Mouse (Mus musculus) cerebellum, adult 8-10 months (tissue): ENCODE results near the gene Nkd1.
A peak's percentile ranks its signal among the peaks of the same experiment; 100 is the strongest.

Experiments used
- DNase-seq: peaks from one replicate; pipeline ENCODE4 v3.0.0; 2022

The Nkd1 gene

DNA sequence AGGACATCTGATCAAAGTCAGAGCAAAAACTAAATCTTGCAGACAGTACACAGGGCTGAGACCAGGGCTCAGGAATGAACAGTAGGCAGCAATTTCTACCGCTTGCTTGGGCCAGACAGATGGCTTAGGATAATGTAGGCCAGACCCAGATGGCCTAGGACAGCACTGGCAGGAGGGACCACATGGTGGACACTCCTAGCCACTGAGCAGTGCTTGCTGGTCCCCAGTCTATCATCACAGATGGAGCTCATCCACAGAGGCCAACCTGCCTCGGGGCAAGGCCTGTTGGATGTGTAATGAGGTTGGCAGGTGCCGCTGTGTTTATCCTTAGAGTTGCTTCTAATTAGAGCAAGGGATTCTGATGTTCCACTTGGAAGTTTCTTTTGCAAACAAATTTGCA lies 102.2 kb downstream of the Nkd1 start:
- DNase-seq: peak; percentile 71

DNA sequence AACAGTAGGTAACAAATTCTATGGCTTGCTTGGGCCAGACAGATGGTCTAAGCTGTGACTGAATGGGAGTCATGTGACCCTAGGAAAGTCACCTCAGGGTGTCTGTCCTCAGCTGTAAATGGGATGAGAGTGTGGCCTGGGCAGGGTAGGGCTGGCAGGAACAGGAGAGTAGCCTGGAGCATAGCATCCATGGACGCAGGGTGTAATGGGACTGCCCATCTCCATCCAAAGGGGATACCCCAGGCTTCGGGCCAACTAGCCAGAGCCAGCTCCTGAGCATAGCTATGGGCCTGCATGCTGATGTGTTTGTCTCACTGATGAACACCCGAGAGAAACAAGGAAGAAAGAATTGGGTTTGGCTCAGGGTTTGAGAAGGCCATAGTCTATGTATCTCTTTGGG lies 103.1 kb downstream of the Nkd1 start:
- no peak for DNase-seq

DNA sequence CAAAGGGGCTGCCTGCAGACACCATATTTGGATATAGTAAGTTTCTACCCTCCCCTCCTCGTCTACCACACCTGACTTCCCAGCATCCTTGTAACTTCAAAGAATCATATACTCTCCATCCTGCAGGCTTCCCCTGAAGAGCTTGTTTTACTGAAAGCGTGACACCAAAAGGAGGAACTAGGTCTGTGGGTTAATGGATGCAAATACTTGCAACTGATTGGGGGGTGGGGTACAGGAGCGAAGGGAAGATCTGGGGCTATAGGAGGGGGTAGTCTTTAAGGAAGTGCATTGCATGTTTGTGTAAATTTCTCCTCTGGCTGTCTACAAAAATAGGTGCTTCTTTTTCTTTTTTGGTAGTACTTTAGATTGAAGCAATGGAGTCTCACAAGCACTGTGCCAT lies 105.3 kb downstream of the Nkd1 start:
- no peak for DNase-seq

DNA sequence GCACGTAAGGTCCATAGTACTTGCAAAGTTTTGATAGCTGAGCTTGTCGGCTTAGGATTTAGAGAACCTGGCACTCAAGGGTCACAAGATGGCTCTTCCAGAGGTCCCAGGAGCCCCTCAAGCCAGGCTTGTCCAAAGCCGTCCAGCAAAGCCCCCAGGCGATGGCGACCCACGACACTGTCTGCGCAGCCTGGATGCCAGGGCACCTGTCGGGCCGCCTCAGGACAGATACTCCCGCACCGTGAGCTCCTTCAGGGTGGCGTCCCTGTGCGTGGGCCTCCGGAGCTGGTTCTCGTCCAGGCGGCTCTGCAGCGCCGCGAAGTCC lies 105.7 kb downstream of the Nkd1 start:
- no peak for DNase-seq

DNA sequence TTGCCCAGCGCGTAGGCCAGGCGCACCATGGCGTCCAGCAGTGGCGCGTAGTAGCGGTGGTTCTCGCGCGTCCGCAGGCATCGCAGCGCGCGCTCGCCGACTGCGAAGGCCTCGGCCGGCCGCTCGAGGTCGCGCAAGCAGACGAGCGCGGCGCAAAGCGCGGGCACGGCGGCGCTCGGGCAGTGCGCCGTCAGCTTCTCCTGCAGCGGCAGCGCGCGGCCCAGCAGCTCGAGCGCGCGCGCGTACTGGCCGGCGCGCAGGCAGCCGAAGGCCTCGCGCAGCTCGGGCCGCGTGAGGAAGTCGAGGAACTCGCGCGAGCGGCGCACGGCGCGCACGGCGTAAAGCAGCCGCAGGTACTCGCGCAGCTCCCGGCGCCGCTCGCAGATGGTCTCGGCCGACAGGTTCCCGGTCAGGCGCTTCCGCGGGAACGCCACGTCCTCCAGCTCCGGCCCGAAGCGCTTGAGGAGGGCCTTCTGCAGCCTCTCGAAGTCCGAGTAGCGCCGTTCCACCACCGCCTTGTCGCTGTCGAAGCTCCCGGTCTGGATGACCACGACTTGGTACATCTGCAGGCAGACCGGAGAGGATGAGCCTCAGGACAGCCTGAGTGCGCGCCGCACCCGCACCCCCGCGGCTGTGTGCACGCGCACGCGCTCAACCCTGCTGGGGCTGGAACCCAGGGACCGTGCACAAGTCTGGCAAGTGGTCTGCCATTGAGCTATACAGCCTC lies 106.3 kb downstream of the Nkd1 start:
- DNase-seq: peak; percentile 73

GRCm38 (mm10) chr8:88628001-88628774 lies 107.0 kb downstream of the Nkd1 start:
- DNase-seq: peak; percentile 40

GRCm38 (mm10) chr8:88630225-88630624 lies 109.1 kb downstream of the Nkd1 start:
- no peak for DNase-seq

GRCm38 (mm10) chr8:88631081-88631480 lies 109.9 kb downstream of the Nkd1 start:
- no peak for DNase-seq

DNA sequence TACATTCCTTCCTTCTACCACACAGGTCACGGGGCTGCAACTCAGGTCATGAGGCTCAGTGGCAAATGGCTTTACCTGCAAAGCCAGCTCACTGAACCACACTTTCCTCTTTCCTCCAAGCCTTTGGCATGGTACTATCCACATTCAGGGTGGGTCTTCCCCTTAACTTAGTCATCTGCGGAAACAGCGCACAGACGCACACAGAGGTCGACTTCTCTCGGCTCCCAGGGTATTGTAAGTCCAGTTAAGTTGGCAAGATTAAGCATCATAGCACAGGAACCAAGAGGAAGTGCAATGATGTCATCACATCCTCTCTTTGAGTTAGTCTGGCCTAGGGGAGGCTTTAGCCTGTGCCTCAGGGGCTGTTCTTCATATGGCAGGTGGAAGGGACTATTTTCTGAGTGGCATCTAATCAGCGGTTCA lies 112.2 kb downstream of the Nkd1 start:
- DNase-seq: no peak

DNA sequence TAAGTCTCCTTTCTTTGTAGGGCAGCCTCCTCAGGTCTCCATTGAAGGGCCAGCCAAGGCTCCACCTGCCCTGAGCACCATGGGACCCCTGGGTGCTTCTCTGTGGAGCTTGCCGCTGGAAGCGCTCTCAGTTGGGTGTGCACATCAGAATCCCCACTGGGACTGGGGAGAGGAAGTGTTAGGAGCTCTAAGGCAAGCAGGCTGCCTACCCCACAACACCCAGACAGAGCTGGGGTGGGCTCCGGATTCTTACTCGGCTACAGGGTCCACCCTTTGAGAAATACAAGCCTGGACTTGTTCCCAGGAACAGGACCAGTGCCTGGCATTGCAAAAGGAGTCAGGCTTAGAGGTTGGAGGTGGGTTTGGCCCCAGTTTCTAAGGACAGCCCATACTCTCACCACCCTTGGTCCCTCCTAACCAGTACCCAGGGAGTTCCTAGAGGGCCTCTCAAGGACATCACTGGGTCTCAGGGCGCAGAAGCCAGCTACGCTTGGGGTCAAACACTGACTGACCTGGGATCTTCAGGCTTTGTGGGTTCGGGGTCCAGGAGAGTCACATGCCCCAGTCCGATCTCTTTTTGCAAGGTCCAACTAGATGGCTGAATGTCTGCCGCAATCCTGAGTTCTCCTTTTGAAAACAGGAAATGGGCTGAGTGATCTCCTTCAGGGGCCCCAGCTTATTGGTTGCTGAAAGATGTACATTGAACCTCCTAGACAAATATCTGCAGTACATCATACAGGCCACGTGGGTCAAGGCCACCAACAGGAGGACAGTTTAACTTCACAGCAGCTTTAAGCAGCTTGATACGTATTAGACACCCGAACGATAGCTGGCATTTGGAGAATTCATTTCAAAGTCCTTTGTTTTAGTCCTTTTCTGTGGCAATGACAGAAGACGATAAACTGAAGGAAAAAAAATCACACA lies 114.6 kb downstream of the Nkd1 start, which contains the start of gene Snx20:
TSS of gene Snx20 (minus strand) at position 655 of the 924 bp plus-strand sequence.
- no peak for DNase-seq

DNA sequence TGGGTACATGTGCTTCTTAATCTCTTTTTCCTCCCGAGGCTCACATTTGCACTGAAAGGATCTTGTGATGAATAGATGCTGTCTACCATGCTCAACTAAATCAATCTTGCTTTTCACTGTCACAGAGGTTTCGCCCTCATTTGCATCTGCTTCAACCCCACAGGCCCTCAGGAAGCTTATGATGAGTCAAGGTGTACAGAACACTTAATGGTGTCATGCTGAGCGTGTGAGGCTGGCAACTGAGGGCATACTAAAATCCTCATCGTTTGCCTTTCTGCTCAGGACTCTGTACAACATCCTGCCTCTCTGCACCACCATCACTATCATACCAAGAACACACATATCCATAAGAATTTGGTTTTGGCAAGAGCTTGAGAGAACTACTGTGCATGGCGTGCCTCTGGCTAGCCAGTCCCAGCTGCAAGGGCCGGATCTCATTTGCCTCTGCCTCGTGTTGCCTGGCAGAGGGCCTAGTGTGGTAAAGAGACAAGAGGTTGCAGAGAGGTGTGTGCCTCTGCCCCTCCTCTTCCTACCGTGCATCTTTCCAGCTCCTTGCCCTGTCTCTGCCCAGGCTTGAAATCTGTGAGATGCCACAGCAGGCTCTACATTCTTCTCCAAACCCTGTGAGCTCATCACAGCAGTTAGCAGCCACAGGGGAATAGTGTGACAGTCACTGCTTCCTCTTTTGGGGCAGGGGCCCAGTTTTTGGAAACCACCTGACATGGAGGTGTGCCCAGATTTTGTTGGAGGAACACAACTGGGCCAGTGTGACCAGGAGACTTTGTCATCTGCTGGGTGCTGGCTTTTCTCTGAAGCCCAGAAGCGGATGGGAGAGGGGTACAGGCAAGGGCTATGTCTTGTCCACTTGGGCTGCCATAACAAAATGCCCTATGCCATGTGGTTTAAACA lies 116.2 kb downstream of the Nkd1 start:
- no peak for DNase-seq

GRCm38 (mm10) chr8:88638908-88639307 lies 117.8 kb downstream of the Nkd1 start:
- DNase-seq: no peak

- DNase-seq: no peak
These were observed 121.8 kb downstream of the Nkd1 start for GRCm38 (mm10) chr8:88642734-88643564.
